Mouse (Mus musculus): ENCODE results near the gene Pik3c2b.

GRCm38 (mm10) chr1:133069275-133070120, 24.0 kb downstream of the Pik3c2b start:
- TF ChIP-seq TAL1 (IDR thresholded peaks at IDR 0.05; ENCODE audit: low read length) (no peak), GATA1 (IDR thresholded peaks at IDR 0.05; ENCODE audit: low read length) (no peak)
